Mouse (Mus musculus): ENCODE measurements at regions not wholly inside any gene's neighbourhood (a gene's known extent, or its start where the extent isn't known, plus 50 kb on each side); places are given as distances from the start of the nearest gene placed in this dataset.
A peak's percentile ranks its signal among the peaks of the same experiment; 100 is the strongest.

- Histone ChIP-seq H3K27me3 (ENCODE audit: control insufficient read depth, insufficient read depth, low read length) (no peaks in the 10 kb centered on the region), H3K4me3 (ENCODE audit: insufficient read depth, low read depth, low read length) (no peak overlapping the region), H3K36me3 (ENCODE audit: control insufficient read depth, insufficient read depth, low read length) (no peaks in the 10 kb centered on the region), H3K79me2 (ENCODE audit: control insufficient read depth, insufficient read depth, low read length) (no peaks in the 10 kb centered on the region), H3K4me1 (ENCODE audit: control insufficient read depth, insufficient read depth, low read length) (no peaks in the 10 kb centered on the region), H3K27ac (replicated peaks; ENCODE audit: insufficient read depth, low read depth, low read length) (no peak overlapping the region), H3K9ac (ENCODE audit: low read depth, low read length) (no peak overlapping the region)
- 68% methylated on average over 2 of the region's 2 CpGs for WGBS
- no peak for TF ChIP-seq CTCF (IDR thresholded peaks at IDR 0.05; ENCODE audit: low read depth, low read length)
- TF ChIP-seq POLR2A (IDR thresholded peaks at IDR 0.05; ENCODE audit: extremely low read depth, insufficient read depth, low read length), result no peak
- no peak for DNase-seq (ENCODE audit: extremely low read depth, low read depth, low spot score)
Measured at GRCm38 (mm10) chr14:17081904-17082303, 262.9 kb upstream of the Rarb start.

GRCm38 (mm10) chr14:17079513-17079912 lies 260.6 kb upstream of the Rarb start:
- WGBS, result 79% methylated on average over 2 of the region's 2 CpGs
- H3K27ac ChIP-seq (replicated peaks; ENCODE audit: insufficient read depth, low read depth, low read length), result no peak overlapping the region
- no peaks in the 10 kb centered on the region for H3K27me3 ChIP-seq (ENCODE audit: control insufficient read depth, insufficient read depth, low read length)
- no peak overlapping the region for H3K9ac ChIP-seq (ENCODE audit: low read depth, low read length)
- H3K36me3 ChIP-seq (ENCODE audit: control insufficient read depth, insufficient read depth, low read length), result no peaks in the 10 kb centered on the region
- H3K79me2 ChIP-seq (ENCODE audit: control insufficient read depth, insufficient read depth, low read length), result no peaks in the 10 kb centered on the region
- DNase-seq (ENCODE audit: extremely low read depth, low read depth, low spot score), result no peak
- H3K4me3 ChIP-seq (ENCODE audit: insufficient read depth, low read depth, low read length), result no peak overlapping the region
- no peak for TF ChIP-seq POLR2A (IDR thresholded peaks at IDR 0.05; ENCODE audit: extremely low read depth, insufficient read depth, low read length)
- no peak for TF ChIP-seq CTCF (IDR thresholded peaks at IDR 0.05; ENCODE audit: low read depth, low read length)
- H3K4me1 ChIP-seq (ENCODE audit: control insufficient read depth, insufficient read depth, low read length), result no peaks in the 10 kb centered on the region

GRCm38 (mm10) chr14:17061358-17061757 lies 242.4 kb upstream of the Rarb start:
- Histone ChIP-seq H3K9ac (ENCODE audit: low read depth, low read length) (no peak overlapping the region), H3K27ac (replicated peaks; ENCODE audit: insufficient read depth, low read depth, low read length) (no peak overlapping the region), H3K36me3 (ENCODE audit: control insufficient read depth, insufficient read depth, low read length) (no peaks in the 10 kb centered on the region), H3K4me3 (ENCODE audit: insufficient read depth, low read depth, low read length) (no peak overlapping the region), H3K79me2 (ENCODE audit: control insufficient read depth, insufficient read depth, low read length) (no peaks in the 10 kb centered on the region), H3K27me3 (ENCODE audit: control insufficient read depth, insufficient read depth, low read length) (no peaks in the 10 kb centered on the region), H3K4me1 (ENCODE audit: control insufficient read depth, insufficient read depth, low read length) (no peaks in the 10 kb centered on the region)
- 49% methylated on average over 1 of the region's 1 CpGs for WGBS
- DNase-seq (ENCODE audit: extremely low read depth, low read depth, low spot score), result no peak
- TF ChIP-seq CTCF (IDR thresholded peaks at IDR 0.05; ENCODE audit: low read depth, low read length), result no peak
- TF ChIP-seq POLR2A (IDR thresholded peaks at IDR 0.05; ENCODE audit: extremely low read depth, insufficient read depth, low read length), result no peak

- Histone ChIP-seq H3K4me3 (ENCODE audit: insufficient read depth, low read depth, low read length) (no peak overlapping the region), H3K27ac (replicated peaks; ENCODE audit: insufficient read depth, low read depth, low read length) (no peak overlapping the region), H3K4me1 (ENCODE audit: control insufficient read depth, insufficient read depth, low read length) (no peaks in the 10 kb centered on the region), H3K36me3 (ENCODE audit: control insufficient read depth, insufficient read depth, low read length) (no peaks in the 10 kb centered on the region), H3K9ac (ENCODE audit: low read depth, low read length) (no peak overlapping the region), H3K27me3 (ENCODE audit: control insufficient read depth, insufficient read depth, low read length) (no peaks in the 10 kb centered on the region), H3K79me2 (ENCODE audit: control insufficient read depth, insufficient read depth, low read length) (no peaks in the 10 kb centered on the region)
- DNase-seq (ENCODE audit: extremely low read depth, low read depth, low spot score), result peak; percentile 13
- TF ChIP-seq POLR2A (IDR thresholded peaks at IDR 0.05; ENCODE audit: extremely low read depth, insufficient read depth, low read length) (no peak), CTCF (IDR thresholded peaks at IDR 0.05; ENCODE audit: low read depth, low read length) (no peak)
- whole genome bisulfite sequencing, result 65% methylated on average over 1 of the region's 1 CpGs
Measured at GRCm38 (mm10) chr14:17058438-17058837, 239.5 kb upstream of the Rarb start.

GRCm38 (mm10) chr14:17057355-17057754 lies 238.4 kb upstream of the Rarb start:
- Histone ChIP-seq H3K9ac (ENCODE audit: low read depth, low read length) (no peak overlapping the region), H3K27me3 (ENCODE audit: control insufficient read depth, insufficient read depth, low read length) (no peaks in the 10 kb centered on the region), H3K4me3 (ENCODE audit: insufficient read depth, low read depth, low read length) (no peak overlapping the region), H3K4me1 (ENCODE audit: control insufficient read depth, insufficient read depth, low read length) (no peaks in the 10 kb centered on the region), H3K36me3 (ENCODE audit: control insufficient read depth, insufficient read depth, low read length) (no peaks in the 10 kb centered on the region), H3K27ac (replicated peaks; ENCODE audit: insufficient read depth, low read depth, low read length) (no peak overlapping the region), H3K79me2 (ENCODE audit: control insufficient read depth, insufficient read depth, low read length) (no peaks in the 10 kb centered on the region)
- no peak for TF ChIP-seq POLR2A (IDR thresholded peaks at IDR 0.05; ENCODE audit: extremely low read depth, insufficient read depth, low read length)
- TF ChIP-seq CTCF (IDR thresholded peaks at IDR 0.05; ENCODE audit: low read depth, low read length), result no peak
- DNase-seq (ENCODE audit: extremely low read depth, low read depth, low spot score), result no peak
- 91% methylated on average over 3 of the region's 3 CpGs for WGBS

- Histone ChIP-seq H3K36me3 (ENCODE audit: control insufficient read depth, insufficient read depth, low read length) (no peaks in the 10 kb centered on the region), H3K79me2 (ENCODE audit: control insufficient read depth, insufficient read depth, low read length) (no peaks in the 10 kb centered on the region), H3K27me3 (ENCODE audit: control insufficient read depth, insufficient read depth, low read length) (no peaks in the 10 kb centered on the region), H3K4me3 (ENCODE audit: insufficient read depth, low read depth, low read length) (no peak overlapping the region), H3K9ac (ENCODE audit: low read depth, low read length) (no peak overlapping the region), H3K4me1 (ENCODE audit: control insufficient read depth, insufficient read depth, low read length) (no peaks in the 10 kb centered on the region), H3K27ac (replicated peaks; ENCODE audit: insufficient read depth, low read depth, low read length) (no peak overlapping the region)
- DNase-seq (ENCODE audit: extremely low read depth, low read depth, low spot score), result no peak
- 65% methylated on average over 1 of the region's 1 CpGs for WGBS
- no peak for TF ChIP-seq CTCF (IDR thresholded peaks at IDR 0.05; ENCODE audit: low read depth, low read length)
- no peak for TF ChIP-seq POLR2A (IDR thresholded peaks at IDR 0.05; ENCODE audit: extremely low read depth, insufficient read depth, low read length)
Measured at GRCm38 (mm10) chr14:17055741-17056140, 236.8 kb upstream of the Rarb start.

Measured in liver, adult 2 months (tissue).